Mouse (Mus musculus): ENCODE measurements around the gene Plppr3. TPM values are rescaled to one million over a fixed set of nuclear protein-coding genes. Genes with fewer than 3 reads are reported as not detected.

Plppr3 gene
- 10 to 100 TPM; 50.4 to 57.1 TPM for total RNA-seq (2021)

DNA sequence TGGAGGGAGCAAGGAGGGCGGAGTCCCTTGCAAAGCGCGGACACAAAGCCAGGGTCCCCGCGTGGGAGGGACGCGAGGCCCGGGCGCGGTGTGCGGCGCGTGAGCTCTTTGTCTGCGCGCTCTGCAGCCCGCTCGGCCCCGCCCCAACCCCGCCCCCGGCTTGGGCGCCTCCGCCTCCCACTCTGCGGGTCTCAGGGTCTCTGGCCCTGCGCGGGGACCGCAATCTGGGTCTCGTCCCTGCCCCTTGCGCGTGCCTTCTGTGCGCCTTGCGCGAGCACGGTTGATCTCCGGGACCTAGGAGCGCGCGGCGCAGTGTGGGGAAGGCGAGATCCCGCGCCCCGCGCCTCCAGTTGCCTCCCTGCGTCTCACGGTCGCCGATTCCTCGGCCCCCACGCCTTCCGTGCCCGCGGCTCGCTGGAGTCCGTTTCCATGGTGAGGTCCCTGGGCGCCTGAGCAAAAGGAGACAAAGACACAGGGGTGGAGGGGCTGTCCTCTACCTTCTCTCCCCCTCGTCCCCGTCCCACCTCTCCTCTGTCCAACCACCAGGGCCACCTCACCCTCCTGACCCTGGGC is at the start of gene Plppr3, which contains the start of gene Prtn3:
Gene Plppr3 (minus strand): TSS at position 345 of the 573 bp plus-strand sequence.
Gene Prtn3 (plus strand): TSS at position 187 of the 573 bp plus-strand sequence.
- intact Hi-C loops (cut with DNase I), result loop anchor here (2.0 kb wide), 1 partner anchor 20 kb away; the partner anchor contains the start of gene Ptbp1
- DNase-seq (ENCODE audit: low spot score in 2 of 2), result peak in 1 of 2 experiments; percentile 60

DNA sequence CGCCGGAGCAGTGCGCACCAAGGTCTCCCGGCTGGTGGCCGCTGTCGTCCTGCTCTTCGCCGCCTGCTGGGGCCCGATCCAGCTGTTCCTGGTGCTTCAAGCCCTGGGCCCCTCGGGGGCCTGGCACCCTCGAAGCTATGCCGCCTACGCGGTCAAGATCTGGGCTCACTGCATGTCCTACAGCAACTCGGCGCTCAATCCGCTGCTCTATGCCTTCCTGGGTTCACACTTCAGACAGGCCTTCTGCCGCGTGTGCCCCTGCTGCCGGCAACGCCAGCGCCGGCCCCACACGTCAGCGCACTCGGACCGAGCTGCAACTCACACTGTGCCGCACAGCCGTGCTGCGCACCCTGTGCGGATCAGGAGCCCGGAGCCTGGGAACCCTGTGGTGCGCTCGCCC is 47.1 kb upstream of the Plppr3 start:
- DNase-seq (ENCODE audit: low spot score in 2 of 2), result no peak
- intact Hi-C loops (cut with DNase I), result loop anchor here (5.0 kb wide), 1 partner anchor 39 kb away; no protein-coding TSS in a partner anchor

DNA sequence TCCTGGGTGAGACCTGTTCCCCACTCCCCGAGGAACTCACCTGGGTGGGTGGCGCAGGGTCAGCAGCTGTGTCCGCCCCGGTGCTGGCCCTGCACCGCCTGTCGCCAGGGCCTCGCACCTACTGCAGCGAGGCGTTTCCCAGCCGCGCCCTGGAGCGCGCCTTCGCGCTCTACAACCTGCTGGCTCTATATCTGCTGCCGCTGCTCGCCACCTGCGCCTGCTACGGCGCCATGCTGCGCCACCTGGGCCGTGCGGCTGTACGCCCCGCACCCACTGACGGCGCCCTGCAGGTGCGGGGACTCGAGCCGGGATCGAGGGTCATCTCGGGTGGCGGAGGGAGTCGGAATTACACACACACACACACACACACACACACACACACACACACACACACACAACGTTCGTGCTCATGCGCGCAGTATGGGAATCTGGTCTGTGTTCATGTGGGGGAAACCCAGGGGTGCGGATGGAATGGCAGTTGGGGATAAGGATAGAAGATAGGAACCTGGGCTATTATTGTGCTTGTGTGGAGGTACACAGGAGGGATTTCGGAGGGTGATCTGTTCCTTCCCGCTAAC is 46.6 kb upstream of the Plppr3 start, which contains the start of gene R3hdm4:
Gene R3hdm4 (minus strand): TSS at position 251 of the 578 bp plus-strand sequence.
- DNase-seq (ENCODE audit: low spot score in 2 of 2), result peak in 1 of 2 experiments; percentile 34
- intact Hi-C loops (cut with DNase I), result loop anchor here (5.0 kb wide), 1 partner anchor 39 kb away; no protein-coding TSS in a partner anchor

DNA sequence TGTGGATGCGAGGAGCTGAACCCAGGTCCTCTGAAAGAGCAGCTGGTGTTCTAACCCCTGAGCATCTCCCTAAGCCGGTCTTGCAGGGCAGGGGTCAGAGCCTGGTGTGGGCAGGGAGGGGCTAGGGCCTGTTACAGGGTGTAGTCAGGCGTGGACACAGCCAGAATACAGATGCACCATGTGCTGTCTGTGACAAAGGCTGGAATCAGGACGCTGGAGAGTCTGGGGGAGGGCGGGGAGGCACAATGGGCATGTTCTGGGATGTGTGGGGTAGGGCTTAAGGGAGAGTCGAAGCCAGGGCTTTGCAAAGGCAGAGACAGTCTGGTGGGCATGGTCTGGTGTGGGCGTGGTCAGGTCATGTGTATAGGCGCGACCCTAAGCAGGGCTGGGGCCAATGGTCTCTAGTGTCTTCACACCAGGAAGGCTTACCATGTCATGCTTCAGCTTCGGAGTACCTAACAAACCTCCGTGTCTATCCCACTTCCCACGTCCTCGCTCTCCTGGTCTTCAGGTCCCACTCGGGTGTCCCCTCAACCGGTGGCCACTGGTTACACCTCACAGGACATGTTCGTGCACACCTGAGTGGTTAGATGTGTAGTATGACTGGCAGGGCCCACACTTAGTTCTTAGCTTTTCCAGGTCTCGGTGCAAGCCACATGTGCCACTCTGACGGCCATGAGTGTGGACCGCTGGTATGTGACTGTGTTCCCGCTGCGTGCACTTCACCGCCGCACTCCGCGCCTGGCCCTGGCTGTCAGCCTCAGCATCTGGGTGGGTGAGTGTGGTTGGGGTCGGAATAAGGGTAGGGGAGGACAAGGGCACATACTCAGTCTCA is 45.8 kb upstream of the Plppr3 start:
- intact Hi-C loops (cut with DNase I), result loop anchor here (5.0 kb wide), 1 partner anchor 38 kb away; no protein-coding TSS in a partner anchor
- no peak for DNase-seq (ENCODE audit: low spot score in 2 of 2)

DNA sequence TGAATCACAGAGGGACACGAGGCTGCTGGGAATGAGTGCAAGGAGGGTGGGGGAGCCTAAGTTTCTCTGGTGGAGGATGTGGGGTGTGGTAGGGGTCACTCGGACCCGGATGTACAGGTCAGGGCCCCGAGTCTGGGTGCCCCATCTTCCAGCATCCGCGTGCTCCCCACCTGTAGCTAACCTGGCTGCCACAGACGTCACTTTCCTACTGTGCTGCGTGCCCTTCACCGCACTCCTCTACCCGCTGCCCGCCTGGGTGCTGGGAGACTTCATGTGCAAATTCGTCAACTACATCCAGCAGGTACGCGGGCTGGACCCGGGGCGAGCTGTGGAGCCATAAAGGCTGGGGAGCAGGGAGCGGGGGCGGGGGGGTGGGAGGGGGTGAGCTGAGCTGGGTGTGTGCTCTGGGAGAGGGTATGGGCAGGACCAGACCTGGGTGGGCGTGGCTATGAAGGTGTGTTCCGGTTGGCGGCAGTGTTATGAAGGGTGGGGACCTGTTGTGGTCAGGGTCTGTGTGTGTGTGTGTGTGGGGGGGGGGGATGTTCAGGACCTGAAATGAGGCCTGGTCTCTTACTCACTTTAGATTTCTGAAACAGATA is 44.9 kb upstream of the Plppr3 start:
- DNase-seq (ENCODE audit: low spot score in 2 of 2), result no peak
- intact Hi-C loops (cut with DNase I), result no loop called here

DNA sequence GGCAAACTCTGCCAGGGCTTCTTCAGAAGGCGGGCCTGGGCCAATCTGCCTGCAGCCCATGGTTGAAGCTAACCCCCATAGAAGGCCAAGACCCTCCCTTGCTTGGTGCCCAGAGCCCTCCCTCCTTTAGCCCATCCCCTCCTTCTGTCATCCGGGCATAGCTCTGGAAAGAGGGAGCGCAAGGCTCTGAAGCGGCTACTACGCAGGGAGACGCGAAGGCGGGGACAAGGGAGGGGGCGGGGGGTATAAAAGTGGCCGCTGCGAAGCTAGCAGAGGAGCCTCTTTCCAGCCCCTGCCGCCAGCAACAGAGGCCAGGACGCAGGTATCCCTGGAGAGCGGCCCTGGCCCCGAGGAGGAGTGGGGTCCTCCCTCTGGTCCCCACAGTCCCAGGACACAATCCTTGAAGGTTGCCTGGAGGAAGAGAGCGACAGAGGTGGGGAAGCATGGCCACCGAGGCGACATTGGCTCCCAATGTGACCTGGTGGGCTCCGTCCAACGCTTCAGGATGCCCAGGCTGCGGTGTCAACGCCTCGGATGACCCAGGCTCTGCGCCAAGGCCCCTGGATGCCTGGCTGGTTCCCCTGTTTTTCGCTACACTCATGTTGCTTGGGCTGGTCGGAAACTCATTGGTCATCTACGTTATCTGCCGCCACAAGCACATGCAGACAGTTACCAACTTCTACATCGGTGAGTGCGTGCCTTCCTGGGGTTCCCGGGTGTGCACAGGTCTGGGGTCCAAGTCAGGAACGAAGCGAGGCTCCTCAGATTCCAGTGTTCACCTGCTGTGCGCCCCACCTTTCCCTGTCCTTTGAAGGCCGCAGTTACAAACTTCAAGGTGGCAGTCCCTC is 44.0 kb upstream of the Plppr3 start:
- DNase-seq (ENCODE audit: low spot score in 2 of 2), result no peak
- intact Hi-C loops (cut with DNase I), result no loop called here

DNA sequence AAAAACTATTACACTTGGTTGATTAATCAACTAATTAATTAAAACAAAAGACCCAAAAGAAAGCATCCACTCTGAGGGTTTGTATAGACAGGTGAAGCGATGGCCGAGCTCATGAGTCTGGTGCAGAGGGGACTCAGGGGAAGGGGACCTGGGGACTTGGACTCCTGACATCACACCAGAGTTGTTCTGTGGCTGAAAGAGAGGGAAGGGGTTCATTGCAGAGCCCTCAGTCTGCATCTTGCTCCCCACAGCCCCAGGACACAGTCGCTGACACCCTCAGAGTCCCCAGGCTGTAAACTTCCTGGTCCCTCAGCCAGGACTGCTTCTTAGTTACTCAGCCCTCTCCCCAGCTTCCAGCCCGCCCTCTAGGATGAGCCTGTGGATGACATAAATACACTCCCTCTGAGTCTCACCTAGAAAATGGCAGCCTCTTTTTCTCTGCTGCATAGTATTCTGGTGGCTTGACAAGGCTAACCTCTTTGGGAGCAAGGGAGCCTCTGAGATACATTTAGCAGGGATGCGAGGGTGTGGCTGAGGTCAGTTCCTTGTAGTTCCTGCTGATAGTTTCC is 43.2 kb upstream of the Plppr3 start:
- no peak for DNase-seq (ENCODE audit: low spot score in 2 of 2)
- intact Hi-C loops (cut with DNase I), result no loop called here

DNA sequence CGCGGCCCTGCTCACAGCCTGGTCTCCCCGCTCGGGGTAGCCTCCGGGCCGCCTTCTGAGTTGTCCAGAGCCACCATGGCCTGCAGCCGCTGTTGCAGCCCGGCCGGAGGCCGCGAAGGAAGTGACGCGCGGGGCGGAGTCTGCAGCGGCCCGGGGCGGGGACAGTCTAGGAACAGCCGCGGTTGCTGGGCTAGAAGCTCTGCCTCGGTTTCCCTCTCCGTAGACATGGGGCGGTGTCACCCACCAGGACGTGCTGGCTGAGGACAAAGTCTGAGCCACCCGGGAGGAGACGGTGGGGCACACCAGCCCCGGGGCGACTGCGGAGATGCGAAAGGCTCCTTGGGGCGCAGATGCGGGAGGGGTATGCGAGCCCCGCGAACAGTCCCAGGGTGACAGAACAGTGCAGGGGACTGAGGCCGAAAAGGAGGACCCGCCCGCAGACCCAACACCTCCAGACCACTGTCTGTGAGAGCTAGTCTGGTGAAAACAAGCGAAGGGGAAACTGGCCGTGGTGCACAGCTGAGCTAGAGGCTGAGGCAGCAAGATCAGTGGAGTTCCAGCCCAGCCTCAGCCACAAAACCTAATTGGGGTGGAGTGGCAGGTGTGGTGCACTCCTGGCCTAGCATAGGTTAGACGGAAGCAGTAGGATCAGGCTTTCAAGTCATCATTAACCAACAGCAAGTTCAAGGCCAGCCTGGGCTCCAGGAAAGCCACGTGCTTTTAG is 42.5 kb upstream of the Plppr3 start, which contains the start of gene Kiss1r:
Gene Kiss1r (plus strand): TSS at position 164 of the 724 bp plus-strand sequence.
- intact Hi-C loops (cut with DNase I), result no loop called here
- DNase-seq (ENCODE audit: low spot score in 2 of 2), result peak; percentile 84 to 88

DNA sequence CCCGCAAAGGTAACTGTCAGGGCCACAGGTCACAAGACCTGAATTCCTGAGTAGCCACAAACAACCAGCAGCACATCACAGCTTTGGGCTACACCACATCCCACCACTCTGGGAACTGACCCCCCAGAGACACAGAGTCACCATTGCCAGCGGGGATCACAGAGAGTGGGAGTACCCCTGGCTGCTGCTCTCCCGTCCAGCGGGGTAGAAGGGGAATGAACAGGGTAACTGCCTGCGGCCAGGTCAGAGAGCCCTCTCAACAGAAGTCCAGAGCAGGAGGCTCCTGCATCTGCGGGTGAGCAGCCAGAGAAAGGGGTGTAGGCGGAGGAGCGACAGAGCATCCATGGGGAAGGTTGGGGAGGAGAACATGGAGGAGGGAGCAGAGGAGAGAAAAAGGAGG is 41.6 kb upstream of the Plppr3 start:
- peak in 1 of 2 experiments; percentile 49 for DNase-seq (ENCODE audit: low spot score in 2 of 2)
- intact Hi-C loops (cut with DNase I), result no loop called here

DNA sequence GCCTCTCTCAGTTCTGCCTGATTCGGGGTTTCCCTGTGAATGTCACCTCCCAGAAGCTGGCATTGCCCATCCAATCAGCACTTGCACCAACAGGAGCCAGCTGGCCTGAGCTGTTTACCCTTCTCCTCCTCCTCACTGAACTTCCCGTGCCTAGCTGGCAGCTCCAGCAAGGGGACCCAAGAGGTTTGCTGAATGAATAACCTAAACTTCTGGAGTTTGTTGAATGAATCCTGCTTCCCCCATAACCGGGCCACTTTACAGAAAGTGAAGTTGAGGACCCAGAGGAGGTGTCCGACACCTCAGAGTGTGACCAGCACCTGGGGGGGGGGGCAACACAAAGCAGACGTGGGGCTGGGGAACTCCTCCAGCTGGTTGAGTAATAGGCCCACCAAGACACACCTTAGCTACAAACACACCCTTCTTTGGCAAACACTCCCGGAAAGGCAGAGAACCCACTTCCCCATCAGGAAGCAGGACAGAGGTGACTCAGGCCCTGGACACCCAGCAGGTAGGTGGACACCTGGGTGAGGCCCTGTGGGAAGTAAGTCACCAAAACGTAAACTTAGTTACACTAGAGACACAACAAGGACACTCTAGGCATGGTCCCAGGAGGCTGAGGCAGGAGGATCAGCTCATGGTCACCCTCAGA is 40.6 kb upstream of the Plppr3 start:
- intact Hi-C loops (cut with DNase I), result no loop called here
- no peak for DNase-seq (ENCODE audit: low spot score in 2 of 2)

DNA sequence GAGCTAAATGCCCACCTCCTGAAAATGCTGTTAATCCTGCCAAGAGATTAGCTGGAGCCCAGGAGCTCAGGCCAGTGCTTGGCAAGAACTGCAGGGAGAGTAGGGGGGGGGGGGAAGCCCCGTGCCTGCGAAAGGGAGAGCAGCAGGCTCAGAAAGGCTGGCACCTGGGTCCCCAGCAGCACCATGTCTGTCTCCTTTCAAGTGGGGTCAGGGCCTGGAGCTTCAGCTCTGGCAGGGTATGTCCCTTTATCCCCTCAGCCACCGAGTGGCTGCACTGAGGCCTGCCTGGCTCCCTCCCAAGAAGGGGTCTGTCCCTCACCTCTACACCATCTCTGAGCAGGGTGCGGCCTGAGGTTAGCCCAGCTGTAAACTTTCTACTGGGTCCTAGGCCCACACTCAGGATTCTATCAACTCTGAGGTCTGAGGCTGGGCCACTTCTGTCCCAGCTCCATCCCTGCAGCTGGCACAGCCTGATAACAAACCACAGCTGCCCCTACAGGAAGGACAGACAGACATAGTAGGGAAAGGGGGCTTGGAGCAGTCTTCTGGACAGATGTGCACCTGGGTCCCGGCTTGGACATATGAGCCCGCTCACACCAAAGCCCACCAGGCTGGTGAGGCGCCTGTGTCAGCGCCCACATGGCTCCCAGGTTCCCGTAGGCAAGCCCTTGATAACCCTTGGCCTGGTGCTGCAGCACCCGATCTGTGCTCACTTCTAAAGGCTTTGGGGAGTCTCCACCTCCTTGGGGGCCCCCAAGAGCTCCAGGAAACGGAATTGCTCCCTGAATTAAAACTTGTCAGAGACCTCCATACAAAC is 39.9 kb upstream of the Plppr3 start:
- no peak for DNase-seq (ENCODE audit: low spot score in 2 of 2)
- intact Hi-C loops (cut with DNase I), result no loop called here

DNA sequence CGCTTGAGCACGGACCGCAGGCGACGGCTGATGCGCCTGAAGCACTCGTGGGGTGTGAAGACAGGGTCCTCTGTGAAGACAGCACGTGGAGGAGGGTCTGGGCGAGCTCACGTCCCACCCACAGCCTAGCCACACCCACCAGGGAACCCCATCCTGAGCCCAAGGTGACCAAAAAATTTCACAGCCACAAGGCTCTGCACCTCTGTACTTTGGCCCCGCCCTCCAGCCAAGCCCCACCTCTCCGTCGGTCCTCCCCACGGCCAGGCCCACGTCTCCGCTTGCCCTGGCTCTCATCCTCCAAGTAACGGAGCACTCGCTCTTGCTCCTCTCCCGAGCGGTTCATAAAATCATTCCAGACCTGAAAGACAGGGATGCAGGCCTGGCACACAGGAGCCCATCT is 38.0 kb upstream of the Plppr3 start:
- intact Hi-C loops (cut with DNase I), result no loop called here
- DNase-seq (ENCODE audit: low spot score in 2 of 2), result no peak

DNA sequence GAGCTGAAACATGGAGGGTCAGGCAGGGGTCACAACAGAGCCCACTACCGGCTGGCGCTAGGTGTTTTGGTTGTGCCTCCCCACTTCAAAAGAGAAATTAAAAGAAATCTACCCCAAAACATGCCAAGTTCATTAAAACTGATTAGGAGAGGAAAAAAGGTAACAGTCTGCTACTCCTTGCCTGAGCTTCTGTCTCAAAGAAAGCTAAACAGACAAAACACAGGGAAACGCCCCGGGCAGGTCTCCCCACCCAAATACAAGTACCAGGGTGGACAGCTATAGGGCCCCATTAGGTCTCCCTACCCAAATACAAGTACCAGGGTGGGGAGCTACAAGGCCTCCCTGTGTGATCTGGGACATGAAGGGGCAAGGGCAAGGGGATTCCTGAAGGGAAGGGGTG is 36.1 kb upstream of the Plppr3 start, which contains the start of gene Gm26602:
Gene Gm26602 (plus strand): TSS at position 301 of the 400 bp plus-strand sequence.
- DNase-seq (ENCODE audit: low spot score in 2 of 2), result no peak
- intact Hi-C loops (cut with DNase I), result no loop called here

DNA sequence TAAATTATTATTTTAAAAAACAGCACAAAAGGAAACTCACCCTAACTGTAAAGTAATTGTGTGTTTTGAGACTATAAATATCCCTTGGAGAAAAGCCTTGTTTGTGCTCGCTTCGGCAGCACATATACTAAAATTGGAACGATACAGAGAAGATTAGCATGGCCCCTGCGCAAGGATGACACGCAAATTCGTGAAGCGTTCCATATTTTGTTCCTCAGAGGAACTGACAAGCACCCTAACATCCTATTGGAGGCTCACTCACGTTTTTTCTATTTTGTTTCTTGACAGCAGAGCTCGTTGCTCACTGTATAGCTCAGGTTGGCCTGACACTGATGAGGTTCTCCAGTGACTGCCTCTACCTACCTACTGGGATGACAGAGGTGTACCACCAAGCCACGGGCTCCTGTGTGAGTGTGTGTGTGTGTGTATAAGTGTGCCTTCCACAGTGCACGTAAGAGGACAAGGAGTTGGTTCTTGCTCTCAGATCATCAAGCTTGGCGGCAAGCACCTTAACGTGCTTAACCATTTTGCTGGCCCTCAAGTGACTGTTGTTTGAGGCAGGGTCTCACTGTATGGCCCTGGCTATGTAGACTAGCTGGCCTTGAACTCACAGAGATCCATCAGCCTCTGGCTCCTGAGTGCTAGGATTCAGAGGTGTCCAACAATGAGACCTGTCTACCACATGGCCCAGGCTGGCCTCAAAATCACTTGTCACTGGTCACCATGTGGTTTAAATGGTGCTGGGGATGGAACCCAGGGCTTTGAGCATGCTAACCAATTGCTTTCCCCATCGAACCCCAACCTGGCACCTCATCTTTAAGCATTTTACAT is 34.9 kb upstream of the Plppr3 start:
- intact Hi-C loops (cut with DNase I), result no loop called here
- DNase-seq (ENCODE audit: low spot score in 2 of 2), result peak; percentile 47 to 62

DNA sequence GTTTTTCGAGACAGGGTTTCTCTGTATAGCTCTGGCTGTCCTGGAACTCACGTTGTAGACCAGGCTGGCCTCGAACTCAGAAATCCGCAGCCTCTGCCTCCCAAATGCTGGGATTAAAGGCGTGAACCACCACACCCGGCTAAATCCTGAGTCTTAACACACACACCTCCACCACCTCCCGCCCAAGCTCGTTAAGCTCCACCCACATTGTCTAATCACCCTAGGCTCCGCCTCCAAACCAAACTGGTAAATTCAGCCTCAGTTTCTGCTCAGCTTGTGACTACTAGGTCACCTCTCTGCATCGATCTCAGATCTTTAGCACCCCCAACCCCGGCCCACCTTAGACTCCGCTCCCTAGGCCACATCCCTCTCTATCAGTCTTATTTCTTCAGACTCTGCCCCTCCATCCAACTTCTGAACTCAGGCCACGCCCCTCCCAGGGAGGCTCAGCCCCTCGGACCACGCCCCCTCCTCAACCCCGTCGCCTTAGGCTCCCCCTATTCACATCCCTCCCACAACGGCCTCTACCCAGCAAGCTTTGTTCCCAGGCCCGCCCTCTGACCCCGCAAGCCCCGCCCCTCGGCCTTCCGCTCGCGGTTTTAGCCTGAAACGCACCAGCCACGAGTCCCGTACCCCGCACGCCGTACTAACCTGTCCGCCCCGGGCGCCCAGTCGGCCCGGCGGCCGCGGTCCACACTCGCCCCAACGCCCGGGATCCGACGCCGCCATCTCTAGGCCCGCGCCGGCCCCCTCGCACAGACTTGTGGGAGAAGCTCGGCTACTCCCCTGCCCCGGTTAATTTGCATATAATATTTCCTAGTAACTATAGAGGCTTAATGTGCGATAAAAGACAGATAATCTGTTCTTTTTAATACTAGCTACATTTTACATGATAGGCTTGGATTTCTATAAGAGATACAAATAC is 34.0 kb upstream of the Plppr3 start, which contains the start of gene Med16:
Gene Med16 (minus strand): TSS at position 757 of the 925 bp plus-strand sequence.
- intact Hi-C loops (cut with DNase I), result no loop called here

More for the DNA sequence above, 34.0 kb upstream of the Plppr3 start, which contains the start of gene Med16:
- peak; percentile 96 for DNase-seq (ENCODE audit: low spot score in 2 of 2)

All from left cerebral cortex, postnatal 36 days (tissue).